Mouse (Mus musculus) cerebellum, adult 2 months (tissue): ENCODE measurements at regions not wholly inside any gene's neighbourhood (a gene's known extent, or its start where the extent isn't known, plus 50 kb on each side); places are given as distances from the start of the nearest gene placed in this dataset.

Experiments
- DNase-seq, 2 experiments: peaks; one replicate each; pipeline ENCODE4 v3.0.0; 2021
- H3K27ac ChIP-seq: fragments of 200-500 bp; 2 replicates; pipeline ENCODE4 v1.5.1; 2012; ENCODE audit warnings: low read length, control low read depth, inconsistent platforms; ENCODE audit not compliant: insufficient read depth
- H3K27me3 ChIP-seq: fragments of 200-500 bp; 2 replicates; pipeline ENCODE4 v1.6.1; 2012; ENCODE audit warnings: inconsistent platforms, mild to moderate bottlenecking, low read length, moderate library complexity; ENCODE audit not compliant: control insufficient read depth, insufficient read depth
- H3K4me1 ChIP-seq: fragments of 200-500 bp; 2 replicates; pipeline ENCODE4 v1.6.1; 2011; ENCODE audit warnings: low read length; ENCODE audit not compliant: control insufficient read depth, insufficient read depth
- H3K4me3 ChIP-seq: fragments of 200-500 bp; replicated peaks from 2 replicates; pipeline ENCODE3; 2011; ENCODE audit warnings: mild to moderate bottlenecking, low read depth, low read length, control low read depth; ENCODE audit not compliant: insufficient read depth
- CTCF ChIP-seq: fragments of 200-500 bp; IDR thresholded peaks from 2 replicates; pipeline ENCODE4 v1.5.1; 2011; ENCODE audit warnings: low read depth, mild to moderate bottlenecking, control low read depth, low read length, moderate library complexity, borderline replicate concordance; ENCODE audit not compliant: insufficient read depth
- POLR2A ChIP-seq: fragments of 200-500 bp; IDR thresholded peaks from 2 replicates; pipeline ENCODE4 v1.6.1; 2011; ENCODE audit warnings: low read length, control low read depth, borderline replicate concordance; ENCODE audit not compliant: insufficient read depth
- whole genome bisulfite sequencing: fragments of 180-500 bp; shearing (Covaris S2); methylation state at CpG from one replicate; pipeline ENCODE4 v1.1.7; 2018; 5-methylcytosine and 5-hydroxymethylcytosine counted together

GRCm38 (mm10) chr8:53962993-53963392, 114.4 kb upstream of the Vegfc start:
- no peaks in the 10 kb centered on the region for H3K4me1 ChIP-seq
- no peak overlapping the region for H3K27ac ChIP-seq
- no peaks in the 10 kb centered on the region for H3K27me3 ChIP-seq
- TF ChIP-seq CTCF (no peak), POLR2A (no peak)
- 95% methylated on average over 1 of the region's 1 CpGs for WGBS
- no peak overlapping the region for H3K4me3 ChIP-seq
- DNase-seq = no peak

DNA sequence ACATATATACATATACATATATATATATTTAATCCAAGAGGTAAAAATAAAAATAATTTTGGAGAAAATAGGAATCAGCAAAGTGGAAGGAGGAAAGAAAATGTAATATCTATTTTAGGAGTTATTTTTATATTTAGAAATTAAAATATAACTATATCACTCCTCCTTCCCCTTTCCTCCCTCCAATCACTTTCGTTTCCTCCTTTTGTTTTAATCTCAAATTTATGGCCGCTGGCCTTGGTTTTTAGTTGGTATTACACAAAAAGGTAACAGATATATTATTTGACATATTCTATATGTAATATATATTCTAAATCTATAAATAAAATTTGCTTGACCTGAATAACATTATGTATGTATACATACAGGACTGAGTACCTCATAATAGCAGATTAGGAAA, 93.1 kb upstream of the Vegfc start:
- DNase-seq = no peak
- H3K27me3 ChIP-seq = no peaks in the 10 kb centered on the region
- H3K27ac ChIP-seq = no peak overlapping the region
- TF ChIP-seq POLR2A (no peak), CTCF (no peak)
- WGBS = 84% methylated on average over 2 of the region's 2 CpGs
- H3K4me1 ChIP-seq = no peaks in the 10 kb centered on the region
- H3K4me3 ChIP-seq = no peak overlapping the region

- H3K27me3 ChIP-seq = no peaks in the 10 kb centered on the region
- TF ChIP-seq CTCF = no peak
- no peak for TF ChIP-seq POLR2A
- H3K4me3 ChIP-seq = no peak overlapping the region
- no peak overlapping the region for H3K27ac ChIP-seq
- 98% methylated on average over 1 of the region's 1 CpGs for WGBS
- DNase-seq = no peak
- H3K4me1 ChIP-seq = no peaks in the 10 kb centered on the region
Observed at GRCm38 (mm10) chr8:53985685-53986084, 91.7 kb upstream of the Vegfc start.

DNA sequence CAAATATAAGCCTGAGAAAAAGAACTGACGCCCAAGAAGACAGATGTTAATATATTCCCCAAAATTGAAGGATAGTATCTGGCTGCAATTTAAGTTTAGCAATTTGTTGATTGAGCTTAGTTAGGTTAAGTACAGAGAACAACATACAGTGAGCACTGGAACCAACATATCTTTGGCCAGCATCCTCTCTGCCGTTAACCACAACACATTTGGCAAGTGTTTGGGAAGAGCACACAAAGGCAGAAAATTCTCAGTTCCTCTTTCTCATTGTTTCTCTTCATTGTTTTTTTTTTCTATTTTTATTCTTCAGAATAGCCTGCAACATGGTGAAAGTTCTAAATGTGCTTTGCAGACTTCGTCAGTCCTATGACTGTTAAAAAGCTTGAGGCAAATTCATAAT, 83.2 kb upstream of the Vegfc start:
- H3K27me3 ChIP-seq = no peaks in the 10 kb centered on the region
- 85% methylated on average over 3 of the region's 3 CpGs for WGBS
- H3K4me1 ChIP-seq = no peaks in the 10 kb centered on the region
- no peak overlapping the region for H3K27ac ChIP-seq
- TF ChIP-seq POLR2A = no peak
- no peak for TF ChIP-seq CTCF
- H3K4me3 ChIP-seq = no peak overlapping the region
- no peak for DNase-seq

DNA sequence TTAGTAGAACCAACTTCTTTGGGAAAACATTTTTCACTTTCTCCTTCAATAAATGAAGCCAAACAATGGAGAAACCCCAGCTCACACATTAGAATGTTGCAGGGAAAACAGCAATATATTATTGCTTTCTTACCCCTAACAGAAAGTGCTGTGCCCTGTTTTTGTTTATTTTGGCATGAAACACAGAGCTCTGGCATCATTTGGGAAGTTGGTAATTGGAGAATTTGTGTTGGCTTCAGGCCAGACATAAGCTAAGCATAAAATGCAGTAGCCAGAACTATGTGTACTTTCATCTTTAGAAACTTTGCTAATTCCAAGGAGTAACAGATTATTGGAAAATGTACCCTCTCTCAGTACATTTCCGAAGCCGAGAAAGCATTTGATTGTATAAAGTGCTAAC, 79.9 kb upstream of the Vegfc start:
- Histone ChIP-seq H3K27ac (no peak overlapping the region), H3K27me3 (no peaks in the 10 kb centered on the region), H3K4me3 (no peak overlapping the region), H3K4me1 (no peaks in the 10 kb centered on the region)
- TF ChIP-seq CTCF (no peak), POLR2A (no peak)
- no peak for DNase-seq
- 63% methylated on average over 2 of the region's 2 CpGs for WGBS

GRCm38 (mm10) chr8:54002948-54003347, 74.5 kb upstream of the Vegfc start:
- no peaks in the 10 kb centered on the region for H3K4me1 ChIP-seq
- 10% methylated on average over 1 of the region's 1 CpGs for WGBS
- H3K4me3 ChIP-seq = no peak overlapping the region
- no peaks in the 10 kb centered on the region for H3K27me3 ChIP-seq
- no peak overlapping the region for H3K27ac ChIP-seq
- no peak for TF ChIP-seq POLR2A
- TF ChIP-seq CTCF = no peak
- no peak for DNase-seq

- H3K4me1 ChIP-seq = no peaks in the 10 kb centered on the region
- no peak for DNase-seq
- H3K27ac ChIP-seq = no peak overlapping the region
- no peak overlapping the region for H3K4me3 ChIP-seq
- TF ChIP-seq CTCF = no peak
- TF ChIP-seq POLR2A = no peak
- no peaks in the 10 kb centered on the region for H3K27me3 ChIP-seq
- WGBS = 59% methylated on average over 3 of the region's 3 CpGs
Observed at GRCm38 (mm10) chr8:54014096-54014495, 63.3 kb upstream of the Vegfc start.

GRCm38 (mm10) chr8:54018535-54019165, 58.8 kb upstream of the Vegfc start:
- TF ChIP-seq POLR2A (no peak), CTCF (no peak)
- H3K27ac ChIP-seq = no peak overlapping the region
- H3K4me1 ChIP-seq = no peaks in the 10 kb centered on the region
- H3K27me3 ChIP-seq = no peaks in the 10 kb centered on the region
- WGBS = 68% methylated on average over 3 of the region's 3 CpGs
- H3K4me3 ChIP-seq = no peak overlapping the region
- DNase-seq = no peak
